In the genomic region with DNA sequence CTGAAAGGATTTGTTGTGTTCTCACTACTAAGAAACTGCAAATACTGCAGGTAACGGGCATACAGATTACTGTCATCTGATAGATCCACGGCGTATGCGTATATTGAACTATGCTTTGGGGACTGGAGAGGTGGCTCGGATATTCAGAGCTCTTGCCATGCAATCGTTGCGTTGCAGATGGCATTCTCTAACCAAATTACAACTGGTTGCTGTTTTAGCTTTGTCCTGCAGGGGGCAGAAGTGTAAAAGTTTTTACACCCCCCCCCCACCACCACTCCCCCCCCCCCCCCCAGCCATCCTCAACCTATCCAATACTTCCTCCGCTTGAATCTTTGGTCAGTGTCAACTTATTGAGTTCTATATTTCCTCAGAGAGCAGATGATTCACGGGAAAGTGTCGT, we compare ENCODE assay signal across 22 mouse cellular contexts. TPM values are rescaled to one million over a fixed set of nuclear protein-coding genes. Genes with fewer than 3 reads are reported as not detected.
A peak's percentile ranks its signal among the peaks of the same experiment; 100 is the strongest.
DNase-seq lines count a peak whose midpoint lies in the region; ATAC-seq and TF ChIP-seq lines count a peak whose summit lies in the region.
"Had no signal": no experiment of that assay in that cellular context is flagged by ENCODE, and none has a peak within 500 bp of the region (broad histone marks: within the 10 kb centered on the region; RNA-seq: fewer than 3 reads in every experiment).

No protein-coding gene starts in this region.

- no peak overlapping the region for H3K9ac ChIP-seq in hindbrain, embryonic 11.5 days (ENCODE audit: low read depth, low read length)
- no peak overlapping the region for H3K9ac ChIP-seq in hindbrain, embryonic 13.5 days
- no peak overlapping the region for H3K9ac ChIP-seq in lung, embryonic 14.5 days
- H3K9ac ChIP-seq: embryonic facial prominence, embryonic 15.5 days; heart, embryonic 12.5 days; limb, embryonic 15.5 days; midbrain, embryonic 13.5 days; stomach, embryonic 15.5 days had no signal

- TF ChIP-seq CTCF in lung, embryonic 14.5 days (IDR thresholded peaks at IDR 0.05; ENCODE audit: low read depth): no peak

- H3K27me3 ChIP-seq in hindbrain, embryonic 11.5 days (ENCODE audit: control insufficient read depth, insufficient read depth, low read length): no peaks in the 10 kb centered on the region
- H3K27me3 ChIP-seq in hindbrain, embryonic 13.5 days: no peaks in the 10 kb centered on the region
- H3K27me3 ChIP-seq in lung, embryonic 14.5 days (ENCODE audit: insufficient read depth, low read length): no peaks in the 10 kb centered on the region
- H3K27me3 ChIP-seq: embryonic facial prominence, embryonic 15.5 days; heart, embryonic 12.5 days; limb, embryonic 15.5 days; midbrain, embryonic 13.5 days; stomach, embryonic 15.5 days had no signal

- WGBS in hindbrain, embryonic 11.5 days: 76% methylated on average over 10 of the region's 10 CpGs
- WGBS in hindbrain, embryonic 13.5 days: 71% methylated on average over 10 of the region's 10 CpGs
- 70% methylated on average over 10 of the region's 10 CpGs for WGBS in lung, embryonic 14.5 days

- H3K27ac ChIP-seq in hindbrain, embryonic 11.5 days (ENCODE audit: low read depth, low read length): no peak overlapping the region
- no peak overlapping the region for H3K27ac ChIP-seq in hindbrain, embryonic 13.5 days
- H3K27ac ChIP-seq in lung, embryonic 14.5 days (ENCODE audit: low read depth): no peak overlapping the region
- H3K27ac ChIP-seq: embryonic facial prominence, embryonic 15.5 days; forebrain, embryonic 10.5 days; limb, embryonic 15.5 days; midbrain, embryonic 13.5 days; stomach, embryonic 15.5 days had no signal

- H3K36me3 ChIP-seq in hindbrain, embryonic 11.5 days (ENCODE audit: control insufficient read depth, insufficient read depth, low read length): no peaks in the 10 kb centered on the region
- no peaks in the 10 kb centered on the region for H3K36me3 ChIP-seq in hindbrain, embryonic 13.5 days
- no peaks in the 10 kb centered on the region for H3K36me3 ChIP-seq in lung, embryonic 14.5 days (ENCODE audit: insufficient read depth)
- H3K36me3 ChIP-seq: embryonic facial prominence, embryonic 15.5 days; forebrain, embryonic 10.5 days; heart, embryonic 12.5 days; limb, embryonic 15.5 days; midbrain, embryonic 13.5 days; stomach, embryonic 15.5 days had no signal

- no peak for ATAC-seq in hindbrain, embryonic 11.5 days (ENCODE audit: low FRiP score)
- ATAC-seq in hindbrain, embryonic 13.5 days (ENCODE audit: low FRiP score): no peak
- ATAC-seq in lung, embryonic 14.5 days (ENCODE audit: insufficient read depth): no peak
- ATAC-seq: inflammation-experienced regulatory T-cells, adult 6 months had no signal

- no peaks in the 10 kb centered on the region for H3K9me3 ChIP-seq in hindbrain, embryonic 11.5 days (ENCODE audit: control insufficient read depth, low read length)
- no peaks in the 10 kb centered on the region for H3K9me3 ChIP-seq in hindbrain, embryonic 13.5 days
- H3K9me3 ChIP-seq in lung, embryonic 14.5 days (ENCODE audit: low read depth, low read length): no peaks in the 10 kb centered on the region
- H3K9me3 ChIP-seq: embryonic facial prominence, embryonic 15.5 days; forebrain, embryonic 10.5 days; heart, embryonic 12.5 days; limb, embryonic 15.5 days; midbrain, embryonic 13.5 days; stomach, embryonic 15.5 days had no signal

- no peak overlapping the region for H3K4me2 ChIP-seq in hindbrain, embryonic 11.5 days (replicated peaks; ENCODE audit: low read depth, low read length)
- no peak overlapping the region for H3K4me2 ChIP-seq in hindbrain, embryonic 13.5 days
- H3K4me2 ChIP-seq in lung, embryonic 14.5 days: no peak overlapping the region
- H3K4me2 ChIP-seq: embryonic facial prominence, embryonic 15.5 days; heart, embryonic 12.5 days; limb, embryonic 15.5 days; midbrain, embryonic 13.5 days; stomach, embryonic 15.5 days had no signal

- peak; percentile 18 for DNase-seq in embryo, embryonic 10.5 days (ENCODE audit: low spot score)
- DNase-seq in embryo, embryonic 10 days (ENCODE audit: low spot score): no peak
- DNase-seq in hindbrain, embryonic 11.5 days (ENCODE audit: low spot score): peak; percentile 8
- peak; percentile 27 for DNase-seq in lung, embryonic 14.5 days
- no peak for DNase-seq in lung, postnatal 36 days
- peak; percentile 33 for DNase-seq in R1 (ENCODE audit: low read depth, low spot score)
- no peak for DNase-seq in yolk sac, embryonic 10.5 days (ENCODE audit: low spot score)
- DNase-seq: cerebellum, postnatal 36 days; heart, postnatal 36 days; lung, adult 18-20 months; lung, postnatal 4 days; right cerebral cortex, adult 18-20 months had no signal

- no peak overlapping the region for H3K4me3 ChIP-seq in hindbrain, embryonic 11.5 days (ENCODE audit: low read depth, low read length)
- H3K4me3 ChIP-seq in hindbrain, embryonic 13.5 days: no peak overlapping the region
- no peak overlapping the region for H3K4me3 ChIP-seq in lung, embryonic 14.5 days (ENCODE audit: low read depth, low read length)
- H3K4me3 ChIP-seq: embryonic facial prominence, embryonic 15.5 days; forebrain, embryonic 10.5 days; heart, embryonic 12.5 days; limb, embryonic 15.5 days; midbrain, embryonic 13.5 days; stomach, embryonic 15.5 days had no signal

- 0 out of 2 replicates have a peak, but pooled peaks cover 2% of the 10 kb centered on the region for H3K4me1 ChIP-seq in hindbrain, embryonic 11.5 days (replicated peaks; ENCODE audit: control insufficient read depth, insufficient read depth, low read length)
- peaks cover 15% of the 10 kb centered on the region for H3K4me1 ChIP-seq in hindbrain, embryonic 13.5 days (replicated peaks)
- no peaks in the 10 kb centered on the region for H3K4me1 ChIP-seq in lung, embryonic 14.5 days (ENCODE audit: insufficient read depth)

RNA-seq across cellular contexts. Expression of a gene that starts 51.6 kb away (rescaled TPM):
- polyA plus RNA-seq in hindbrain, embryonic 11.5 days (2014; fragmentation: Nextera tagmentation; extraction: Ambion mirVana): 9.0 and 12.6 TPM in 2 replicates
- 10.7 and 10.9 TPM in 2 replicates for polyA plus RNA-seq in hindbrain, embryonic 13.5 days (2015; fragmentation: Nextera tagmentation; extraction: Ambion mirVana)
- polyA plus RNA-seq in lung, embryonic 14.5 days (2014; fragmentation: Nextera tagmentation; extraction: Ambion mirVana): 9.8 and 10.5 TPM in 2 replicates

RNA-seq across cellular contexts. Expression of a gene that starts 59.2 kb away (rescaled TPM):
- not detected in 2 replicates for polyA plus RNA-seq in hindbrain, embryonic 11.5 days (2014; fragmentation: Nextera tagmentation; extraction: Ambion mirVana)
- polyA plus RNA-seq in hindbrain, embryonic 13.5 days (2015; fragmentation: Nextera tagmentation; extraction: Ambion mirVana): not detected in 2 replicates
- not detected in 2 replicates for polyA plus RNA-seq in lung, embryonic 14.5 days (2014; fragmentation: Nextera tagmentation; extraction: Ambion mirVana)
- polyA plus RNA-seq: embryonic facial prominence, embryonic 15.5 days; forebrain, embryonic 10.5 days; heart, embryonic 12.5 days; inflammation-experienced regulatory T-cells, adult 6 months; kidney, embryonic 14.5 days; limb, embryonic 15.5 days; spleen, adult 2 months; stomach, embryonic 15.5 days had no signal

Comparison
In these comparisons a context has a peak if more than half of its experiments do, and no peak if none do; other contexts are left out.
1. DNase-seq: peak in embryo, embryonic 10.5 days (single experiment), hindbrain, embryonic 11.5 days (single experiment), lung, embryonic 14.5 days (single experiment) and R1 (single experiment); none in embryo, embryonic 10 days (single experiment), lung, postnatal 36 days (single experiment) and yolk sac, embryonic 10.5 days (single experiment).